Mouse (Mus musculus): ENCODE results near the gene Phkg2.
"Not testable (repeated sequence)": the region's sequence is repeated elsewhere in the genome, so short reads cannot be mapped to it uniquely, and the experiment has no call there.

DNA sequence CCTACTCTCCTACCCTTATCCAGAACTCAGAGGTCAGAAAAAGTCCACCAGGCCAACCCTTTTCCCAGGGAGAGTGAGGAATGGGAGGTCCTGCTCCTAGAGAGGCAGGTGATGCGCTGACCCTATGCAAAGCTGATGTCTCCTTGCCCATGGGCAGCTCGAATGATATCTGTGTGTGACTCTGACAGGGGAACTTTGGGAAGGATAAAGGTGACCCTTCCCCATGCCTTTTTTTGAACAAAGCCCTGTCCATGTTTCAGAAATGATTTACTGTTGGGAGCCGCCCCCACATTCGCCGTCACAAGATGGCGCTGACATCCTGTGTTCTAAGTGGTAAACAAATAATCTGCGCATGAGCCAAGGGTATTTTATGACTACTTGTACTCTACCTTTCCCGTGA, 45.3 kb downstream of the Phkg2 start:
- not testable (repeated sequence) for TF ChIP-seq CTCF, EP300 (IDR thresholded peaks at IDR 0.05; ENCODE audit: low read depth)

Measured in liver, postnatal 0 days (tissue).